Mouse (Mus musculus) heart, adult 2 months (tissue): ENCODE data around the gene Ccdc148.

Experiments
- CTCF ChIP-seq: fragments of 200-600 bp; IDR thresholded peaks from 2 replicates; pipeline ENCODE4 v1.8.1; 2022; ENCODE audit warnings: antibody characterized with exemption, mild to moderate bottlenecking, moderate library complexity
- EP300 ChIP-seq: fragments of 200-500 bp; IDR thresholded peaks from 2 replicates; pipeline ENCODE4 v1.6.1; 2011; ENCODE audit warnings: low read depth, low read length, control low read depth; ENCODE audit not compliant: insufficient read depth

DNA sequence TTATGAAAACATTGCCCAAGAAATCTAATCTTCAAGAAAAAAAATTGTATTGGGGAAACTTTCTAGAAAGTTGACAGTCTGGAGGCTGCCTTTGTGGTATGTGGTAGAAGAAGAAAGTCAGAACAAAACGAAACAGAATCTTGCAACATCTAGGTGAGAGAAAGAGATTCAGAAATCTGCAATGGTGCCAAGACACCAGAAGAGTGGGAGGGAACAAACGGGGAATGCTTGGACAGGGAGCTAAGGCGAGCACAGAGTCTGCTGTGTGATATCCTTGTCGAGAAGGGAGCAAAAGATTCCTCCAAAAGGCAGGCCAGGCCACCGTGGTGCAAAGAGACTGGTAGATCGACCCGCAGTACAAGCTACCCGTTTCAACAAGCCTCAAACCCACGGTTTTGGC lies 361.4 kb downstream of the Ccdc148 start:
- TF ChIP-seq CTCF, result no peak
- TF ChIP-seq EP300, result no peak
